Mouse (Mus musculus) spleen, adult 18-20 months (tissue): ENCODE data around the gene Sh3bgrl2.

Experiments used
- DNase-seq, 2 experiments: peaks; one replicate each; pipeline ENCODE4 v3.0.0; 2022; ENCODE audit warnings: mixed read lengths in 2 of 2

Gene Sh3bgrl2

GRCm38 (mm10) chr9:83593811-83594210, 45.7 kb downstream of the Sh3bgrl2 start:
- no peak for DNase-seq

- DNase-seq = no peak
These were observed 48.0 kb downstream of the Sh3bgrl2 start for GRCm38 (mm10) chr9:83596132-83596531.

GRCm38 (mm10) chr9:83596646-83597481, 48.7 kb downstream of the Sh3bgrl2 start:
- no peak for DNase-seq

GRCm38 (mm10) chr9:83598047-83598446, 49.9 kb downstream of the Sh3bgrl2 start:
- DNase-seq = no peak

GRCm38 (mm10) chr9:83599505-83599904, 51.4 kb downstream of the Sh3bgrl2 start:
- no peak for DNase-seq

GRCm38 (mm10) chr9:83600286-83601048, 52.3 kb downstream of the Sh3bgrl2 start:
- DNase-seq = no peak

GRCm38 (mm10) chr9:83602176-83602770, 54.1 kb downstream of the Sh3bgrl2 start:
- no peak for DNase-seq

GRCm38 (mm10) chr9:83603159-83603558, 55.0 kb downstream of the Sh3bgrl2 start:
- DNase-seq = no peak

- no peak for DNase-seq
These were observed 57.9 kb downstream of the Sh3bgrl2 start for GRCm38 (mm10) chr9:83605886-83606640.

GRCm38 (mm10) chr9:83608135-83608534, 60.0 kb downstream of the Sh3bgrl2 start:
- no peak for DNase-seq

GRCm38 (mm10) chr9:83609422-83610297, 61.5 kb downstream of the Sh3bgrl2 start:
- peak; percentile 37 to 70 for DNase-seq

GRCm38 (mm10) chr9:83615912-83616585, 67.9 kb downstream of the Sh3bgrl2 start:
- DNase-seq = no peak

- no peak for DNase-seq
These were observed 68.5 kb downstream of the Sh3bgrl2 start for GRCm38 (mm10) chr9:83616586-83617081.

- no peak for DNase-seq
These were observed 75.3 kb downstream of the Sh3bgrl2 start for GRCm38 (mm10) chr9:83623455-83623854.

- no peak for DNase-seq
These were observed 76.1 kb downstream of the Sh3bgrl2 start for GRCm38 (mm10) chr9:83624193-83624592.

GRCm38 (mm10) chr9:83625085-83625484, 77.0 kb downstream of the Sh3bgrl2 start:
- no peak for DNase-seq

- no peak for DNase-seq
These were observed 80.8 kb downstream of the Sh3bgrl2 start for GRCm38 (mm10) chr9:83628669-83629612.

- no peak for DNase-seq
These were observed 82.2 kb downstream of the Sh3bgrl2 start for GRCm38 (mm10) chr9:83630341-83630740.

- no peak for DNase-seq
These were observed 83.8 kb downstream of the Sh3bgrl2 start for GRCm38 (mm10) chr9:83631920-83632319.

- no peak for DNase-seq
These were observed 86.6 kb downstream of the Sh3bgrl2 start for GRCm38 (mm10) chr9:83634703-83635102.
